Mouse (Mus musculus): ENCODE measurements at regions not wholly inside any gene's neighbourhood (a gene's known extent, or its start where the extent isn't known, plus 50 kb on each side); places are given as distances from the start of the nearest gene placed in this dataset.

DNA sequence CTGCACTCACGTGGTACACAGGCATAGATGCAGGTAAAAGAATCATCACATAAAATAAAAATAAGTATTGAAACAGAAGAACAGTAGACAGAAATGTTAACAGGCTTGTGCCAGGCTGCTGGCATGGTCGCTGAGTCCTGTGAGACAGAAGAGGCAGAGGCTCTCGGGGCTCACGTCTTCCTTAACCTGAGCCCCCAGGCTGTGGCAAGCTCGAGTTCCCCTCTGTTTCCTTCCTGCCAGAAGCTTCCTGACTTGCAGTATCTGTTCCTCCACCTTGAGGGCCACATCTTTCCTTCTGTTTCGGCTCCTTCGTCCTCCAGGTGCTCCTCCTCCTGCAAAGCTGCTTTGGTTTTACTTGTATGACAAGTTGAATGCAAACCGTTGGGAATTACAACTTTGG lies 294.6 kb downstream of the Fut8 start:
- no peak for TF ChIP-seq CTCF (IDR thresholded peaks at IDR 0.05; ENCODE audit: extremely low read depth, insufficient read depth, low read length)
- TF ChIP-seq POLR2A (IDR thresholded peaks at IDR 0.05; ENCODE audit: extremely low read depth, insufficient read depth, low read length), result no peak
